Mouse (Mus musculus): ENCODE data around the gene Nkx6-1. TPM values are rescaled to one million over a fixed set of nuclear protein-coding genes. Genes with fewer than 3 reads are reported as not detected.

Gene Nkx6-1
- polyA plus RNA-seq, 1 experiment: not detected

DNA sequence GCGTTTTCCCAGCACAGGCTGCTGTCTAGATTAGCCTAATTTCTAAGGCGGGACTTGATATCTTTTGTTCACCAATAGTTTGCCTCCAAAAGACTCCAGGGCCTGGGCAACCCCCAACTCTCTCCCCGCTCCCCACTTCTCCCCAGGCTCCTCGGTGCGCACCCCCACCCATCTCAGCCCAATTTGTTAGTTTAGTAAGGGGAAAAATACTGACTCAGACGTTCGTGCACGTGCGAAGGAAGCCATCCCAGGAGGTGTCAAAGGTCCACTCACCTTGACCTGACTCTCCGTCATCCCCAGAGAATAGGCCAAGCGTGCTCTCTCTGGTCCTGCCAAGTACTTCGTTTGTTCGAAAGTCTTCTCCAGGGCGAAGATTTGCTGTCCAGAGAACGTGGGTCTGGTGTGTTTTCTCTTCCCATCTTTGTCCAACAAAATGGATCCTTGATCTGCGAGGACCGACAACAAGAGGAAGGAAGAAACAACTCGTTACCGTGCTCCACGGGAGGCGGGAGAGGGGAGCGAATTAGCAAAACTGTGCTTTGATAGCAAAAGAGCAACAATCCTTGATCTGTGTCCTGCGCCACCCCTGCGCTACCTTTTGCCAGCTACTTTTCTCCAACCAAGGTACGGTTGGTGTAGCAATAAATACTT lies 3.1 kb downstream of the Nkx6-1 start:
- Histone ChIP-seq H3K4me3 (no peak overlapping the region), H3K36me3 (ENCODE audit: control insufficient read depth, insufficient read depth) (no peaks in the 10 kb centered on the region), H3K27me3 (ENCODE audit: control insufficient read depth, insufficient read depth, insufficient read length) (peaks cover 56% of the 10 kb centered on the region), H3K4me2 (ENCODE audit: low read depth) (no peak overlapping the region), H3ac (ENCODE audit: control insufficient read depth, insufficient read length) (no peak overlapping the region), H3K79me2 (ENCODE audit: control insufficient read depth, insufficient read depth) (no peaks in the 10 kb centered on the region)
- TF ChIP-seq REST (IDR thresholded peaks at IDR 0.05; ENCODE audit: insufficient read depth, insufficient read length) (no peak), TCF12 (IDR thresholded peaks at IDR 0.05; ENCODE audit: insufficient read depth, poor library complexity, severe bottlenecking) (no peak), SRF (IDR thresholded peaks at IDR 0.05; ENCODE audit: control insufficient read depth, insufficient read length, low read depth) (no peak), TCF3 (IDR thresholded peaks at IDR 0.05; ENCODE audit: insufficient read length, low read depth) (no peak), POLR2A (IDR thresholded peaks at IDR 0.05; ENCODE audit: insufficient read length, low read depth) (no peak), E2F4 (IDR thresholded peaks at IDR 0.05; ENCODE audit: insufficient read depth) (no peak), MYOG (IDR thresholded peaks at IDR 0.05; ENCODE audit: control insufficient read depth in 1 of 3, insufficient read depth in 1 of 3, insufficient read length in 2 of 3, low read depth in 2 of 3) (no peak), USF1 (IDR thresholded peaks at IDR 0.05; ENCODE audit: low read depth) (no peak), MYOD1 (IDR thresholded peaks at IDR 0.05; ENCODE audit: control insufficient read depth in 1 of 3, insufficient read length in 2 of 3, low read depth in 2 of 3) (no peak), CEBPB (IDR thresholded peaks at IDR 0.05; ENCODE audit: insufficient read depth, poor library complexity, severe bottlenecking) (no peak), MAX (IDR thresholded peaks at IDR 0.05; ENCODE audit: low read depth) (no peak), POLR2AphosphoS2 (IDR thresholded peaks at IDR 0.05; ENCODE audit: insufficient read length, low read depth) (no peak)

DNA sequence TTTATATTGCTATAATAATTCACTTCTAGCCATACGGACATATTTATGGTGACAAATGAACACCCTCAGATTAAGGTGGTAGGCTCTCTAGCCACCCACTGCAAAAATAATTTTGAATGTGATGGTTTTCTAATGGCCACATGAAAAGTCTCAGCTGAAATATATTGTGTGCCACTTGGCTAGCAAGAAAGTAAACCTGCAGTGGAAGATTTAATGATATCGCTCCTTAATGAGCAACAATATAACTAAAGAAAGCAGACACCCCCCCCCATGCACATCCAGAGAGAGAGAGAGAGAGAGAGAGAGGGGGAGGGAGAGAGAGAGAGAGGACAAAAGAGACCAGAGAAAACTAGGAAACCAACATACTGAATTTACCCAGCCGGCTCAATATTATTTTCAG lies 4.1 kb downstream of the Nkx6-1 start:
- no peak overlapping the region for H3K4me2 ChIP-seq (ENCODE audit: low read depth)
- no peak overlapping the region for H3ac ChIP-seq (ENCODE audit: control insufficient read depth, insufficient read length)
- no peaks in the 10 kb centered on the region for H3K36me3 ChIP-seq (ENCODE audit: control insufficient read depth, insufficient read depth)
- H3K27me3 ChIP-seq (ENCODE audit: control insufficient read depth, insufficient read depth, insufficient read length): peaks cover 53% of the 10 kb centered on the region
- H3K79me2 ChIP-seq (ENCODE audit: control insufficient read depth, insufficient read depth): no peaks in the 10 kb centered on the region
- H3K4me3 ChIP-seq: no peak overlapping the region
- TF ChIP-seq TCF3 (IDR thresholded peaks at IDR 0.05; ENCODE audit: insufficient read length, low read depth): no peak
- TF ChIP-seq TCF12 (IDR thresholded peaks at IDR 0.05; ENCODE audit: insufficient read depth, poor library complexity, severe bottlenecking): no peak
- no peak for TF ChIP-seq MYOG (IDR thresholded peaks at IDR 0.05; ENCODE audit: control insufficient read depth in 1 of 3, insufficient read depth in 1 of 3, insufficient read length in 2 of 3, low read depth in 2 of 3)
- TF ChIP-seq CEBPB (IDR thresholded peaks at IDR 0.05; ENCODE audit: insufficient read depth, poor library complexity, severe bottlenecking): no peak
- no peak for TF ChIP-seq POLR2A (IDR thresholded peaks at IDR 0.05; ENCODE audit: insufficient read length, low read depth)
- no peak for TF ChIP-seq MAX (IDR thresholded peaks at IDR 0.05; ENCODE audit: low read depth)
- TF ChIP-seq REST (IDR thresholded peaks at IDR 0.05; ENCODE audit: insufficient read depth, insufficient read length): no peak
- TF ChIP-seq POLR2AphosphoS2 (IDR thresholded peaks at IDR 0.05; ENCODE audit: insufficient read length, low read depth): no peak
- TF ChIP-seq USF1 (IDR thresholded peaks at IDR 0.05; ENCODE audit: low read depth): no peak
- no peak for TF ChIP-seq SRF (IDR thresholded peaks at IDR 0.05; ENCODE audit: control insufficient read depth, insufficient read length, low read depth)
- TF ChIP-seq E2F4 (IDR thresholded peaks at IDR 0.05; ENCODE audit: insufficient read depth): no peak
- TF ChIP-seq MYOD1 (IDR thresholded peaks at IDR 0.05; ENCODE audit: control insufficient read depth in 1 of 3, insufficient read length in 2 of 3, low read depth in 2 of 3): no peak

DNA sequence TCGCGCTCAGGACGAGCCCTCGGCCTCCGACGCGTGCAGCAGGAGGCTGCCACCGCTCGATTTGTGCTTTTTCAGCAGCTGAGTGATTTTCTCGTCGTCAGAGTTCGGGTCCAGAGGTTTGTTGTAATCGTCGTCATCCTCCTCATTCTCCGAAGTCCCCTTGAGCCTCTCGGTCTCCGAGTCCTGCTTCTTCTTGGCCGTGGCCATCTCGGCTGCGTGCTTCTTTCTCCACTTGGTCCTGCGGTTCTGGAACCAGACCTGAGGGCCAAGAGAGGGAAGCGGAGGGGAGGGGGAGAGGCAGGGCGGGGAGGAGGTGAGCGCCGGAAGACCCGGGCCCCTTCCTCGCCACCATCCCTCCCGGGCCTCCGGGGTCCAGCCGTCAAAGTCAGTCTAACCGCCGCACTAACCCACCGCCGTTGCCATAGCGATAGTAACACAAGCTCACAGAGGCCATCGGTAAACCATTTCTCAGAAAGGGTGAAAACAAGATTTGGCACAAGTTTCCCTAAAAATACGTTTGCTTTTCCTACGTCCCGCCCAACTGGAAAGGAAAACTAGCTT lies 5.3 kb downstream of the Nkx6-1 start:
- H3K4me2 ChIP-seq (ENCODE audit: low read depth): no peak overlapping the region

DNA sequence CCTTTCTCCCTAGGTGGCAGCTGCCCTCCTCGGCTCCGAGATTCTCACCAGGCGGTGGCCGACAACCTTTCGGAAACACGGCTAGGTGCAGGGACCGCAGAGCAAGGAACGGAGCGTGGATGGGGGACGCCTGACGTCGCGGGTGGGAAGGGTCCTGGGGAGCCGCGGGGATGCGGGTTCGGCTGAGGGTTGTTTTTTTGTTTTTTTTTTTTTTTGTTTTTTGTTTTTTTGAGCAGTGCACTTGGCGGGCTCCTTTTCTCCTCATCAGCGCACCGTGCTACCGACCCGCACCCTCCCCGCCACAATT lies 5.9 kb downstream of the Nkx6-1 start:
- no peak overlapping the region for H3K4me2 ChIP-seq (ENCODE audit: low read depth)
- H3K36me3 ChIP-seq (ENCODE audit: control insufficient read depth, insufficient read depth): no peaks in the 10 kb centered on the region
- H3K79me2 ChIP-seq (ENCODE audit: control insufficient read depth, insufficient read depth): no peaks in the 10 kb centered on the region
- TF ChIP-seq POLR2AphosphoS2 (IDR thresholded peaks at IDR 0.05; ENCODE audit: insufficient read length, low read depth) (no peak), MYOD1 (IDR thresholded peaks at IDR 0.05; ENCODE audit: control insufficient read depth in 1 of 3, insufficient read length in 2 of 3, low read depth in 2 of 3) (no peak), USF1 (IDR thresholded peaks at IDR 0.05; ENCODE audit: low read depth) (no peak), E2F4 (IDR thresholded peaks at IDR 0.05; ENCODE audit: insufficient read depth) (no peak), MAX (IDR thresholded peaks at IDR 0.05; ENCODE audit: low read depth) (no peak)
- no peak overlapping the region for H3K4me3 ChIP-seq
- peaks cover 38% of the 10 kb centered on the region for H3K27me3 ChIP-seq (ENCODE audit: control insufficient read depth, insufficient read depth, insufficient read length)
- no peak overlapping the region for H3ac ChIP-seq (ENCODE audit: control insufficient read depth, insufficient read length)

More for the DNA sequence above, 5.3 kb downstream of the Nkx6-1 start:
- TF ChIP-seq SRF (IDR thresholded peaks at IDR 0.05; ENCODE audit: control insufficient read depth, insufficient read length, low read depth) (no peak), MYOD1 (IDR thresholded peaks at IDR 0.05; ENCODE audit: control insufficient read depth in 1 of 3, insufficient read length in 2 of 3, low read depth in 2 of 3) (no peak), TCF12 (IDR thresholded peaks at IDR 0.05; ENCODE audit: insufficient read depth, poor library complexity, severe bottlenecking) (no peak), TCF3 (IDR thresholded peaks at IDR 0.05; ENCODE audit: insufficient read length, low read depth) (no peak)
- H3ac ChIP-seq (ENCODE audit: control insufficient read depth, insufficient read length): no peak overlapping the region
- peaks cover 41% of the 10 kb centered on the region for H3K27me3 ChIP-seq (ENCODE audit: control insufficient read depth, insufficient read depth, insufficient read length)
- no peaks in the 10 kb centered on the region for H3K36me3 ChIP-seq (ENCODE audit: control insufficient read depth, insufficient read depth)
- no peaks in the 10 kb centered on the region for H3K79me2 ChIP-seq (ENCODE audit: control insufficient read depth, insufficient read depth)
- H3K4me3 ChIP-seq: no peak overlapping the region
